Mouse (Mus musculus): Measurements from ENCODE around the gene Ate1. TPM values are rescaled to one million over a fixed set of nuclear protein-coding genes. Genes with fewer than 3 reads are reported as not detected.
A peak's percentile ranks its signal among the peaks of the same experiment; 100 is the strongest.

The Ate1 gene
- polyA plus RNA-seq, 1 experiment, result 37.1 TPM

GRCm38 (mm10) chr7:130558592-130558991 is 38.4 kb upstream of the Ate1 start:
- Histone ChIP-seq H3K4me1 (ENCODE audit: control insufficient read depth, insufficient read depth, low read length) (no peaks in the 10 kb centered on the region), H3K4me3 (ENCODE audit: low read depth, low read length) (no peak overlapping the region), H3K9ac (ENCODE audit: low read depth, poor library complexity, severe bottlenecking) (no peak overlapping the region), H3K9me3 (replicated peaks; ENCODE audit: control insufficient read depth, insufficient read depth, low read length, poor library complexity, severe bottlenecking) (no peaks in the 10 kb centered on the region), H3K27ac (ENCODE audit: insufficient read depth, low read length) (no peak overlapping the region), H3K27me3 (ENCODE audit: control insufficient read depth, insufficient read depth, low read length, poor library complexity, severe bottlenecking) (no peaks in the 10 kb centered on the region), H3K36me3 (ENCODE audit: control insufficient read depth, insufficient read depth, low read length, poor library complexity, severe bottlenecking) (no peaks in the 10 kb centered on the region)
- no peak for TF ChIP-seq POLR2A (IDR thresholded peaks at IDR 0.05; ENCODE audit: insufficient read depth, low read length)
- no peak for TF ChIP-seq EP300 (IDR thresholded peaks at IDR 0.05; ENCODE audit: insufficient read depth, low read depth, low read length)
- TF ChIP-seq CTCF (IDR thresholded peaks at IDR 0.05; ENCODE audit: low read depth, low read length), result no peak

- no peak overlapping the region for H3K9ac ChIP-seq (ENCODE audit: low read depth, poor library complexity, severe bottlenecking)
- TF ChIP-seq POLR2A (IDR thresholded peaks at IDR 0.05; ENCODE audit: insufficient read depth, low read length) (no peak), CTCF (IDR thresholded peaks at IDR 0.05; ENCODE audit: low read depth, low read length) (no peak)
Measured at GRCm38 (mm10) chr7:130555597-130555996, 35.4 kb upstream of the Ate1 start.

DNA sequence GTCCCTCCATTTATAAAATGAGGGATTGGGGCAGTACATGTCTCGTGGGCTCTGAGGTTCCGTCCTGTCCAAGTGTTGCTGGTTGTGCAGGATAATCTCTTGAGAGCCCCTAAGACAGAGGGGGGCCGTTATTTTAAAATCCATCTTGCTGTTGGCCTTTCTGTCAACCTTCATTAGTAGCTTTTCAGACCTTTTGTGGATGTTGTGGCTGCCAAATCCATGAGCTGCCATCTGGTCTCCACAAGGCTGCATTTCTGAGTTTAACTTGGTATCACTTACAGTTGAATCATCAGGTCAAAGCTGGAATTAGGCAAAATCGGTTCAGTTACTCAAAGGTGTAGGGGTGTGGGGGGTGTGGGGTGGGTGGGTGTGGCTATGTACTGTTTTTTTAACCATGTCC is 33.2 kb upstream of the Ate1 start:
- H3K9ac ChIP-seq (ENCODE audit: low read depth, poor library complexity, severe bottlenecking), result no peak overlapping the region
- H3K36me3 ChIP-seq (ENCODE audit: control insufficient read depth, insufficient read depth, low read length, poor library complexity, severe bottlenecking), result no peaks in the 10 kb centered on the region
- no peaks in the 10 kb centered on the region for H3K4me1 ChIP-seq (ENCODE audit: control insufficient read depth, insufficient read depth, low read length)
- H3K9me3 ChIP-seq (replicated peaks; ENCODE audit: control insufficient read depth, insufficient read depth, low read length, poor library complexity, severe bottlenecking), result no peaks in the 10 kb centered on the region
- H3K27ac ChIP-seq (ENCODE audit: insufficient read depth, low read length), result no peak overlapping the region
- TF ChIP-seq EP300 (IDR thresholded peaks at IDR 0.05; ENCODE audit: insufficient read depth, low read depth, low read length), result no peak
- no peaks in the 10 kb centered on the region for H3K27me3 ChIP-seq (ENCODE audit: control insufficient read depth, insufficient read depth, low read length, poor library complexity, severe bottlenecking)
- H3K4me3 ChIP-seq (ENCODE audit: low read depth, low read length), result no peak overlapping the region

More at GRCm38 (mm10) chr7:130555597-130555996, 35.4 kb upstream of the Ate1 start:
- H3K36me3 ChIP-seq (ENCODE audit: control insufficient read depth, insufficient read depth, low read length, poor library complexity, severe bottlenecking), result no peaks in the 10 kb centered on the region
- no peaks in the 10 kb centered on the region for H3K4me1 ChIP-seq (ENCODE audit: control insufficient read depth, insufficient read depth, low read length)
- H3K27me3 ChIP-seq (ENCODE audit: control insufficient read depth, insufficient read depth, low read length, poor library complexity, severe bottlenecking), result no peaks in the 10 kb centered on the region
- H3K9me3 ChIP-seq (replicated peaks; ENCODE audit: control insufficient read depth, insufficient read depth, low read length, poor library complexity, severe bottlenecking), result no peaks in the 10 kb centered on the region
- no peak overlapping the region for H3K4me3 ChIP-seq (ENCODE audit: low read depth, low read length)
- no peak overlapping the region for H3K27ac ChIP-seq (ENCODE audit: insufficient read depth, low read length)

DNA sequence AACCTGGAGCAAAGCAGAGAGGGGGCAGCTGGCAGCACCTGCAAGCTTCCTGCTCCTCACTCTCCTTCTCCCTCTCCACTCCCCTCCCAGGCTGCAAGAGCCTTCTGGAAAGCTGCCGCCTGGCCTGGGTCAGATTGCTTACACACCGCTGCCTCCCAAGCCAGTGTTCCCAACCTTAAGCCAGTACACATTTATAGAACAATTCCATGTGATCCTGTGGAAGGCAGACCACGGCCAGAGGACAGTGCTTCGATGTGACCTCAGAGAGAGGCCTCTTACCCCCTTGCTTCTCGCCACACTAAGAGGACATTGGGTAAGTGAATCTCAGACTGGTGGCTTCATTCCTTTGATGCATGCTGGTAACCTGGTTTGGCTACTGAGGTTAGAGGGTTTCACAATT is 32.6 kb upstream of the Ate1 start:
- TF ChIP-seq EP300 (IDR thresholded peaks at IDR 0.05; ENCODE audit: insufficient read depth, low read depth, low read length) (no peak), CTCF (IDR thresholded peaks at IDR 0.05; ENCODE audit: low read depth, low read length) (no peak), POLR2A (IDR thresholded peaks at IDR 0.05; ENCODE audit: insufficient read depth, low read length) (no peak)
- Histone ChIP-seq H3K36me3 (ENCODE audit: control insufficient read depth, insufficient read depth, low read length, poor library complexity, severe bottlenecking) (no peaks in the 10 kb centered on the region), H3K4me1 (ENCODE audit: control insufficient read depth, insufficient read depth, low read length) (no peaks in the 10 kb centered on the region), H3K9me3 (replicated peaks; ENCODE audit: control insufficient read depth, insufficient read depth, low read length, poor library complexity, severe bottlenecking) (no peaks in the 10 kb centered on the region), H3K27ac (ENCODE audit: insufficient read depth, low read length) (no peak overlapping the region), H3K9ac (ENCODE audit: low read depth, poor library complexity, severe bottlenecking) (no peak overlapping the region), H3K27me3 (ENCODE audit: control insufficient read depth, insufficient read depth, low read length, poor library complexity, severe bottlenecking) (no peaks in the 10 kb centered on the region), H3K4me3 (ENCODE audit: low read depth, low read length) (no peak overlapping the region)

DNA sequence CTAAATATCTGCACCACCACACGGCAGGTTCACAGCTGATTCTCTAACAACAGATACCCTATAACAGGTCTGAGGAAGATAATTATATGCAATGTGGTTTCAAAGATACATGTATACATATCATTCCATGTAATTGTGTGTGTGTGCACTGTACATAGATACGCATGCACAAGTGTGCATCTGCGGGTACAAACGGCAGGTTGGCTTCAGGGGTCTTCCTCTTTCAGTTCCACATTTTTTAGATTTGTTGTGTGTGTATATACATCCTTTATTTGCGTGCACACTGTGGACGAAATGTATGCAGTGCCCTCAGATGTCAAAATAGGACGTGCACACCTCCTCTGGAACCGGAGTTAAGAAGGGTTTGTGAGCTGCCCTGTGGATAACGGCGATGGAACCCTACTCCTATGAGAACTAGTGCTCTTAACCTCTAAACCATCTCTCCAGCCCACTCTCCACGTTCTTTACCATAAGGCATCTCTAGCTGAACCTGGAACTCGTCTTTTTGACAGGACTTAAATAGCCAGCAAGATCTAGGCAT is 27.5 kb upstream of the Ate1 start:
- Histone ChIP-seq H3K9ac (ENCODE audit: low read depth, poor library complexity, severe bottlenecking) (no peak overlapping the region), H3K27ac (ENCODE audit: insufficient read depth, low read length) (no peak overlapping the region), H3K4me3 (ENCODE audit: low read depth, low read length) (no peak overlapping the region)

DNA sequence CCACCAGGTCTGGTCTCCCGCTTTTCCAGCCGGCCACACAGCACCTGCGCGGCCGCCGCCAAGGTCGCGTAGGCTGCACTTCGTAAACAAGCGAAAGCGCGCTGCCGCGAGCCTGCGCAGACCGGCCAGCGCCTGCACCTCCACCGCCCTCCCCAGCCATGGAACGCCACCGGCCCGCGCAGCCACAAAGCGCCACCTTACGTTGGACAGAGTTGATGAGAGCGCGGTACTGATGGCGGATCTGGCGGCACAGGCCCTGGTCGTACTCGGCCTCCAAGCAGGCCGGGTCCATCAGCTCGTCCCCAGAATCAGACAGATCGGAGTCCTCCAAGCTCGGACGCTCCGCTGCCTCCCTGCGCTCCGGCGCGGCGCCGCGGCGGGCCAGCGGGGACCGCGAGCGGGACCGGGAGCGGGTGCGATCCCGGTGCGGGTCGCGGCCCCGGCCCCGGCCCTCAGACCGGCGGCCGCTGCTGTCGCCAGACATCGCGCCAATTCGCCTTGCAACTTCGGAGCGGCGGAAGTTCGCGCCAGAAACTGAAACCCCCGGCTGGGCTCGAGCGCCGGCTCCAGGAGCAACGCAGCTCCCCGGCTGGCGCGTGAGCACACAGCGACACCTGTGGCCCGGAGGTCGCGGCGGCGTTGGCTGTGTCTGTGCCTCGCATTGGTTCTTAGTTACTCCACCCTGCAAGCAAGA is 26.8 kb upstream of the Ate1 start:
- H3K9ac ChIP-seq (ENCODE audit: low read depth, poor library complexity, severe bottlenecking), result peak overlapping the region; percentile 90
- no peaks in the 10 kb centered on the region for H3K27me3 ChIP-seq (ENCODE audit: control insufficient read depth, insufficient read depth, low read length, poor library complexity, severe bottlenecking)
- peak overlapping the region; percentile 86 for H3K4me3 ChIP-seq (ENCODE audit: low read depth, low read length)
- peaks cover 2% of the 10 kb centered on the region for H3K4me1 ChIP-seq (ENCODE audit: control insufficient read depth, insufficient read depth, low read length)
- no peaks in the 10 kb centered on the region for H3K9me3 ChIP-seq (replicated peaks; ENCODE audit: control insufficient read depth, insufficient read depth, low read length, poor library complexity, severe bottlenecking)
- peak overlapping the region; percentile 93 for H3K27ac ChIP-seq (ENCODE audit: insufficient read depth, low read length)
- peaks cover 22% of the 10 kb centered on the region for H3K36me3 ChIP-seq (ENCODE audit: control insufficient read depth, insufficient read depth, low read length, poor library complexity, severe bottlenecking)
- TF ChIP-seq POLR2A (IDR thresholded peaks at IDR 0.05; ENCODE audit: insufficient read depth, low read length), result no peak
- TF ChIP-seq EP300 (IDR thresholded peaks at IDR 0.05; ENCODE audit: insufficient read depth, low read depth, low read length), result peak; percentile 53; the same call in 1 of the 2 replicates
- TF ChIP-seq CTCF (IDR thresholded peaks at IDR 0.05; ENCODE audit: low read depth, low read length), result peak; percentile 72

More for the DNA sequence above, 27.5 kb upstream of the Ate1 start:
- no peaks in the 10 kb centered on the region for H3K27me3 ChIP-seq (ENCODE audit: control insufficient read depth, insufficient read depth, low read length, poor library complexity, severe bottlenecking)
- peaks cover 2% of the 10 kb centered on the region for H3K4me1 ChIP-seq (ENCODE audit: control insufficient read depth, insufficient read depth, low read length)
- TF ChIP-seq EP300 (IDR thresholded peaks at IDR 0.05; ENCODE audit: insufficient read depth, low read depth, low read length), result no peak
- no peak for TF ChIP-seq POLR2A (IDR thresholded peaks at IDR 0.05; ENCODE audit: insufficient read depth, low read length)
- TF ChIP-seq CTCF (IDR thresholded peaks at IDR 0.05; ENCODE audit: low read depth, low read length), result no peak
- peaks cover 19% of the 10 kb centered on the region for H3K36me3 ChIP-seq (ENCODE audit: control insufficient read depth, insufficient read depth, low read length, poor library complexity, severe bottlenecking)
- no peaks in the 10 kb centered on the region for H3K9me3 ChIP-seq (replicated peaks; ENCODE audit: control insufficient read depth, insufficient read depth, low read length, poor library complexity, severe bottlenecking)
